In the genomic region with DNA sequence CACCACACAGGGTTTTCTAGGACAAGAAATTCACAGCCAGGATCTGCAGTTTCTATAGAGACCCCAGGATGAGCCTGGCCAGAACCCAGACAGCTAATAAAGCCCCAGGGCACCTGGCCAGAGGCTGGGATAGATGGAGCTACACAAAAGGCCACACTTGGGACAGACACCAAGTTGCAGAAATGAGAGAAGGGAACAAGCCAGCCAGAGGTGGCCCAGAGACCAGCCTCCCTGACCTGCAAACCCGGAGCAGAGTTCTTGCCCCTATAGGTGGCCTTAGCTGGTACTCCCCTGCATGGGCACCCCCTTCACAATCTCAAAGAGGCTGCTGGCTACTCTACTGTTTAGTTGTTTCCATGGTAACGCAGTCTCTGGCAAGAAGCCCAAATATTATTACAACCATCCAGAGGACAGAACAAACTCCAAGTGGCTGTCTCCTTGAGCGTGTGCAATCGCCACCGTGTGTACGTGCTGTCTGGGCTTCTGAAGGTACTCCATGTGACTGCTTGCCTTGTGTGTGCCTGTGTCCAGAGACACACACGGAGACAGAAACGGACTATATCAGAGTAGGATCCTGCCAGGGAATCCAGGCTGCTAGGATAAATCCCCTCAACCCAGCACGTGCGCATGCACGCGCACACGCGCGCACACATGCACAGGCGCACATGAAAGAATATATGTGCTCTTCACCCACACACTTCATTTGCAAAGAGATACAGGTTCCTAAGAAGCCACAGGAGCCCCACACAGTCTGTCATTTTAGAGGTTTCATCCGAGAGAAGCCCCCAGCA, we compare ENCODE assay signal across 7 mouse cellular contexts. TPM values are rescaled to one million over a fixed set of nuclear protein-coding genes. Genes with fewer than 3 reads are reported as not detected.
DNase-seq lines count a peak whose midpoint lies in the region; ATAC-seq lines count a peak whose summit lies in the region.

No protein-coding gene starts in this region.

- H3K4me3 ChIP-seq in liver, embryonic 16.5 days (ENCODE audit: low read depth, low read length), result no peak overlapping the region
- no peak overlapping the region for H3K4me3 ChIP-seq in liver, embryonic 11.5 days (ENCODE audit: low read depth, low read length)
- peak overlapping the region; percentile 5; the same call in 1 of the 2 replicates for H3K4me3 ChIP-seq in limb, embryonic 13.5 days

- no peaks in the 10 kb centered on the region for H3K36me3 ChIP-seq in liver, embryonic 16.5 days (ENCODE audit: control insufficient read depth, insufficient read depth)
- H3K36me3 ChIP-seq in liver, embryonic 11.5 days (ENCODE audit: control insufficient read depth, insufficient read depth, low read length), result peaks cover 11% of the 10 kb centered on the region
- peaks cover 40% of the 10 kb centered on the region for H3K36me3 ChIP-seq in limb, embryonic 13.5 days

- H3K4me1 ChIP-seq in liver, embryonic 16.5 days (ENCODE audit: control insufficient read depth, low read depth, low read length), result peaks cover 3% of the 10 kb centered on the region; the same call in 1 of the 2 replicates
- H3K4me1 ChIP-seq in liver, embryonic 11.5 days (replicated peaks; ENCODE audit: control insufficient read depth, insufficient read depth, low read length), result peaks cover 20% of the 10 kb centered on the region
- H3K4me1 ChIP-seq in limb, embryonic 13.5 days, result peaks cover 51% of the 10 kb centered on the region

- ATAC-seq in liver, embryonic 16.5 days (ENCODE audit: low read depth), result peak; percentile 68
- no peak for ATAC-seq in liver, embryonic 11.5 days (replicated peaks; ENCODE audit: low FRiP score)
- ATAC-seq in limb, embryonic 13.5 days (ENCODE audit: low FRiP score, low read depth), result no peak

- H3K27ac ChIP-seq in liver, embryonic 16.5 days (ENCODE audit: low read length), result 0 out of 2 replicates have a peak overlapping the region, but pooled peaks have one; percentile 22
- H3K27ac ChIP-seq in liver, embryonic 11.5 days (ENCODE audit: low read depth, low read length), result no peak overlapping the region
- peak overlapping the region; percentile 22; the same call in 1 of the 2 replicates for H3K27ac ChIP-seq in limb, embryonic 13.5 days

- peaks cover 25% of the 10 kb centered on the region for H3K27me3 ChIP-seq in liver, embryonic 16.5 days (ENCODE audit: control insufficient read depth, insufficient read depth, low read depth, low read length)
- peaks cover 3% of the 10 kb centered on the region; the same call in 1 of the 2 replicates for H3K27me3 ChIP-seq in liver, embryonic 11.5 days (replicated peaks; ENCODE audit: control insufficient read depth, insufficient read depth, low read length)
- no peaks in the 10 kb centered on the region for H3K27me3 ChIP-seq in limb, embryonic 13.5 days

- no peak overlapping the region for H3K9ac ChIP-seq in liver, embryonic 16.5 days (ENCODE audit: low read depth, low read length)
- H3K9ac ChIP-seq in liver, embryonic 11.5 days (ENCODE audit: low read depth, low read length), result no peak overlapping the region
- peak overlapping the region; percentile 36 for H3K9ac ChIP-seq in limb, embryonic 13.5 days

- H3K9me3 ChIP-seq in liver, embryonic 16.5 days (replicated peaks; ENCODE audit: control insufficient read depth, low read length), result no peaks in the 10 kb centered on the region
- no peaks in the 10 kb centered on the region for H3K9me3 ChIP-seq in liver, embryonic 11.5 days (ENCODE audit: control insufficient read depth, low read length)
- H3K9me3 ChIP-seq in limb, embryonic 13.5 days, result no peaks in the 10 kb centered on the region

- no peak for DNase-seq in liver, embryonic 11.5 days (ENCODE audit: low spot score)
- DNase-seq in fibroblast of lung, adult 2 months (ENCODE audit: low read depth), result peak; percentile 36
- peak; percentile 77 for DNase-seq in heart, postnatal 4 days
- DNase-seq in right cerebral cortex, postnatal 4 days, result peak; percentile 69
- no peak for DNase-seq in urinary bladder, postnatal 36 days (ENCODE audit: low spot score in 2 of 2)

- H3K4me2 ChIP-seq in liver, embryonic 16.5 days (ENCODE audit: low read depth, low read length), result no peak overlapping the region
- no peak overlapping the region for H3K4me2 ChIP-seq in liver, embryonic 11.5 days
- peak overlapping the region; percentile 90 for H3K4me2 ChIP-seq in limb, embryonic 13.5 days (replicated peaks)

- WGBS in liver, embryonic 16.5 days (ENCODE audit: insufficient replicate concordance), result 75% methylated on average over 17 of the region's 17 CpGs
- 82% methylated on average over 17 of the region's 17 CpGs for WGBS in liver, embryonic 11.5 days
- WGBS in limb, embryonic 13.5 days, result 56% methylated on average over 17 of the region's 17 CpGs

RNA-seq across cellular contexts. Expression of a gene that starts 5.2 kb away (rescaled TPM):
- polyA plus RNA-seq in liver, embryonic 16.5 days (2015; fragmentation: Nextera tagmentation; extraction: Ambion mirVana), result 1.6 and 2.1 TPM in 2 replicates
- 10.3 and 13.2 TPM in 2 replicates for polyA plus RNA-seq in liver, embryonic 11.5 days (2014; fragmentation: Nextera tagmentation; extraction: Ambion mirVana)
- 10 to 100 TPM; 31.3 to 31.8 TPM for total RNA-seq in heart, postnatal 4 days (2021)
- 20.7 and 21.3 TPM in 2 replicates for polyA plus RNA-seq in limb, embryonic 13.5 days (2015; fragmentation: Nextera tagmentation; extraction: Ambion mirVana)

RNA-seq across cellular contexts. Expression of a gene that starts 8.1 kb away (rescaled TPM):
- 200 and 219 TPM in 2 replicates for polyA plus RNA-seq in liver, embryonic 16.5 days (2015; fragmentation: Nextera tagmentation; extraction: Ambion mirVana)
- 558 and 561 TPM in 2 replicates for polyA plus RNA-seq in liver, embryonic 11.5 days (2014; fragmentation: Nextera tagmentation; extraction: Ambion mirVana)
- 100 to 1,000 TPM; 186 to 196 TPM for total RNA-seq in heart, postnatal 4 days (2021)
- 490 and 497 TPM in 2 replicates for polyA plus RNA-seq in limb, embryonic 13.5 days (2015; fragmentation: Nextera tagmentation; extraction: Ambion mirVana)

RNA-seq across cellular contexts. Expression of a gene that starts 9.5 kb away (rescaled TPM):
- polyA plus RNA-seq in liver, embryonic 16.5 days (2015; fragmentation: Nextera tagmentation; extraction: Ambion mirVana), result 16.5 and 19.8 TPM in 2 replicates
- 18.0 and 21.9 TPM in 2 replicates for polyA plus RNA-seq in liver, embryonic 11.5 days (2014; fragmentation: Nextera tagmentation; extraction: Ambion mirVana)
- 10 to 100 TPM; 96.7 to 98.0 TPM for total RNA-seq in heart, postnatal 4 days (2021)
- polyA plus RNA-seq in limb, embryonic 13.5 days (2015; fragmentation: Nextera tagmentation; extraction: Ambion mirVana), result 11.2 and 13.5 TPM in 2 replicates

RNA-seq across cellular contexts. Expression of a gene that starts 31.9 kb away (rescaled TPM):
- polyA plus RNA-seq in liver, embryonic 16.5 days (2015; fragmentation: Nextera tagmentation; extraction: Ambion mirVana), result 0.16 and 0.21 TPM in 2 replicates
- 0.97 and 1.0 TPM in 2 replicates for polyA plus RNA-seq in liver, embryonic 11.5 days (2014; fragmentation: Nextera tagmentation; extraction: Ambion mirVana)
- total RNA-seq in heart, postnatal 4 days (2021), result 10 to 100 TPM; 50.2 to 51.1 TPM
- 2.9 and 3.3 TPM in 2 replicates for polyA plus RNA-seq in limb, embryonic 13.5 days (2015; fragmentation: Nextera tagmentation; extraction: Ambion mirVana)

RNA-seq across cellular contexts. Expression of a gene that starts 49.4 kb away (rescaled TPM):
- polyA plus RNA-seq in liver, embryonic 16.5 days (2015; fragmentation: Nextera tagmentation; extraction: Ambion mirVana), result 0.35 and 0.65 TPM in 2 replicates
- polyA plus RNA-seq in liver, embryonic 11.5 days (2014; fragmentation: Nextera tagmentation; extraction: Ambion mirVana), result 0.95 and 1.7 TPM in 2 replicates
- 10 to 100 TPM; 19.8 to 21.5 TPM for total RNA-seq in heart, postnatal 4 days (2021)
- 2.8 and 3.3 TPM in 2 replicates for polyA plus RNA-seq in limb, embryonic 13.5 days (2015; fragmentation: Nextera tagmentation; extraction: Ambion mirVana)

Comparison
In these comparisons a context has a peak if more than half of its experiments do, and no peak if none do; other contexts are left out.
1. DNase-seq: peak in fibroblast of lung, adult 2 months (single experiment), heart, postnatal 4 days (single experiment) and right cerebral cortex, postnatal 4 days (single experiment); none in liver, embryonic 11.5 days (single experiment) and urinary bladder, postnatal 36 days (0 of 2).